Mouse (Mus musculus) right cerebral cortex, postnatal 14 days (tissue): ENCODE measurements at regions not wholly inside any gene's neighbourhood (a gene's known extent, or its start where the extent isn't known, plus 50 kb on each side); places are given as distances from the start of the nearest gene placed in this dataset.

Experiments used
- DNase-seq: peaks from one replicate; pipeline ENCODE4 v3.0.0; 2022

DNA sequence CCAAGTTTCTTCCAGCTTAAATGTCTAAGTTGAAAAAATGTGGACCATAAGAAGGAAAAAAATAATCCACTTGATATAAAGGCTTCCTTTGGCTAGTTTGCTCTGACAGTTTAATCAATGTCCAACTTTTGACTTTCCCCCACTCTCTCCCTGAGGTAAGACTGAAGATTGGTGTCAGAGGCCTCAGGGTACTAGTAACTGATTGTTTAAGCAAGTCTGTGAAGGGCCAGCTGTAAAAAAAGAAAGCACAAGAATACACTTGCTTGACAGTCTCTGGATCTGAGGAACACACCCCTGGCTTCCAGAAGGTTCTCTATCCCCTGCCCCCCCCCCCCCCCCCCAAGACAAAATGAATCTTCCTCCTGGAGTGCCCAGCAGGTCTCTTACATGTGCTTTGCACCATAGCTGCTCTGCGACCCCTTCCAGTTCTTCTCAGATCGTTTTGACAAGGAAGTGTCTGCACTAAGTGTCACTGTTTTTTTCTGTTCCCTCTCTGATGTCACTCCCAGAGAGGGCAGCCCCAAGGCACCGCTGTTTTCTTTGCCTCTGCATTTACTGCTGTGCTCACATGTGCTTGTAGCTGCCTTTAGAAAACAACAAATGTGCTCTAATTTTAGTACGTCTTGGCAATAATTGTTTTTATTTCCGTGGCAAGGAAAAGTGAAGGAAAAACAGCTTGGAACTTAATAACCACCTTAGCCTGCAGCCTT is 462.1 kb upstream of the Nr2f2 start:
- DNase-seq = no peak

DNA sequence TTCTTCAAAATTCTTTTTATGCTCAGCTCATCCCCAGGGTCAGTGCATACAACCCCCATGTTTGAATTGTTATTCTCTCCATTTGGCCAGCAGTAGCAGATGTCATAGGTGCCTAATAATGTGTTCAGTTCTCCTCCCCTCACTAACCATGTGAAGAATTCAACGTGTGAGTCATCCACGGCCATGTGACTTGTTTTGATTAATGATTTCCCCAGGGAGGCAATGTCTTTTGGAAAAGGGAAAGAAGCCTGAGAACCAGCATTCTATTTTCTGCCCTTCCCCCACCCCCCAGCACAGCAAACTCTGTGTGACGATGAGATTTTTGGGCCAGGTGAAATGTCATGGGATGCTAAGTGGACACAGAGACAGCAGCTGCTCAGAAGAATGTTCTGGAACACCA is 459.5 kb upstream of the Nr2f2 start:
- DNase-seq = no peak

GRCm38 (mm10) chr7:70823020-70823419 is 456.5 kb upstream of the Nr2f2 start:
- no peak for DNase-seq

DNA sequence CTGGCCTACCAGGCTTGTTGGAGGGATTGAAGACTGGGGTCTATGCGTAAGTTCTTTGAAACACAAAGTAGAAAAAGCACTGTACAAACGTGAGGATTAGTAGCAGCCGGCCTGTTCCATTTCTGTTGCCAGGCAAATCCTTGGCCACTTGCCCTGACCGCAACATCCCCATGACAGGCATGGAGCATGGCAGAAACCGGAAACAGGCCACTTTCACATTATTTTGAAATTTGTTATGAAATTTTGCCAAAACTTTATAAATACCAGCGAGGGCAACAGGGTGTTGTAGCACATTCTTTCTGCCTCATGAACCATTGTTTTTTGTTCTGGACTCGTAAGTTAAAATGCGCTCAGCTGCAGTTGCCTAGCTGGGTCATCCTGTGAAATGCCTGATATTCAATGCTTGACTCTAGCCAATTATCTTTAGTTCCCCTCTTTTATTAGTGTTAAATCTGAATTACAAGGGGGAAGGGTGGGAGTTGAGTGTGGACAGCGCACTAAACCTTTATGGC is 455.8 kb upstream of the Nr2f2 start:
- peak; percentile 11 for DNase-seq

DNA sequence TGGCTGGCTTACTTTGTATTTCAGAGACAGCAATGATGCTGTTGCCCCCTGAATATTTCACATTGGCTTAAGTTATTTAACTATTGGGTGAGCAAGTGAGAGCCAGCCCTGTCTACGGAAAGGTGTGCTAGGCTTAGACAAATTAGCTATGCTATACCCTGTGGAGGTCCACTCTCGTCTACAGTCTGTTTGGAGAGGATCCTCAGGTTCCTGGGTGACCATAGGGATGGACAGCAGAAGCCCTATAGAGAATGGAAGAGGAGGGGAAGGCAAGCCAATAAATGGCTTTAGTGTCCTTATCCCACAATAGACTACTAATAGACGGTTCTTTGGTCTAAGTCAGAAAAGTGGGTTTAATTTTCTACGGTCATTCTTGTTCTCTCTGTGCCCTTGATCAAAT is 455.3 kb upstream of the Nr2f2 start:
- no peak for DNase-seq

DNA sequence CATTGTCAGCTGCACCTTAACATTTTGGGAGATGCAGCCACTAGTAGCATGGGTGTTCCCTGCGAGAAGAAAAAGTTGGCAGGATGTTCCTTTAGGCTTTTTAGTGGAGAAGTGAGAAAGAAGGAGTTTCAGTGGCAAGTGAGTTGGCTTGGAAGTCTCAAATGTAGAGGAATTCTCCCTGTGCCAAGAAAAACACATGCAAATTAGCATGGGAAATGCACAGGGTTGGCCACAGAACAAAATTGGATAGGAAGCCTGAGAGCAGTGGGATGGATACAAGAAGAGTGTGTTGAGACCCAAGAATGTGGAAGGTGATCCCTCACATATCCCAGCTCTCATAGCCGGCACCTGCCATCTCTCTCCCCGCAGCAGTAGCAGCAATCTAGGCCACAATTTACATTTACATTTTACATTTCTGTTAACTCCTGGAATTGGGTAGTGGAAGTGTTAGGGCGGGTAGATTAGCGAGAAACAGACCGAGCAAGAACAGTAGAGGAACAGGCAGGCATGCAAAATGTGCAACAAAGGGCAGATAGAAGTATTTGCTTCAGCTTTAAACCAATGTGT is 450.9 kb upstream of the Nr2f2 start:
- DNase-seq = no peak

- no peak for DNase-seq
These were observed 447.9 kb upstream of the Nr2f2 start for GRCm38 (mm10) chr7:70814391-70814790.

- no peak for DNase-seq
These were observed 446.6 kb upstream of the Nr2f2 start for GRCm38 (mm10) chr7:70813101-70813500.

DNA sequence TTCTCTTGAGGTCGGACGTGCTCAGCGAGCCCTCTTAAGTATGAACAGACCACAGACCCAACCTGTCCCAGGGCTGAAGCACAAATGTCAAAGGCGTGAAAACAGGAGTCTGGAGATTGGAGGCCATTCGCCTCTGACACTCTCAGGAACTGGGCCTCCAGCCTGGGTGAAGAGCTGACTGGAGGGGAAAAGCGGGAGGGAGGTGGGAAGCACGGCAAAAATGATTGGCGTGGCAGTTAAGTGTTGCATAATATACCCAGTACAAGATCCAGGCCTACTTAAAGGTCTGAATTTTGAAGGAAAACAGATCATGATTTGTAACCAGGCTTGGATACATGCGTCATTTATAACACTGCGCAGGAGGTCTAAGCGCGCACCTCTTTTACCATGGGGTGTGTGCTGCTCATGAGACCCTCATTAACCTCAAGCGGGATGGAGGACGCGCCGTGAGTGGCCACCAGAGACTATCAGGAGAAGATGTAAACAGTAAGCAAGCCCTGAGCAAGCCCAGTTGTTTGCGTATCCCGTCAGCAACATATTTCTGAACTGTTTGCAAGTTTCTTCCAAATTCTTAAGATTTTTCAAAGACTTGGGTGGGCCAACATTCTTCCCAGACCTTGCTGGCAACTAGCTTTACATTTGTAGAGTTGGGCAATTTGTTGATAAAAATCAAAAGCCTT is 444.0 kb upstream of the Nr2f2 start:
- DNase-seq = no peak

DNA sequence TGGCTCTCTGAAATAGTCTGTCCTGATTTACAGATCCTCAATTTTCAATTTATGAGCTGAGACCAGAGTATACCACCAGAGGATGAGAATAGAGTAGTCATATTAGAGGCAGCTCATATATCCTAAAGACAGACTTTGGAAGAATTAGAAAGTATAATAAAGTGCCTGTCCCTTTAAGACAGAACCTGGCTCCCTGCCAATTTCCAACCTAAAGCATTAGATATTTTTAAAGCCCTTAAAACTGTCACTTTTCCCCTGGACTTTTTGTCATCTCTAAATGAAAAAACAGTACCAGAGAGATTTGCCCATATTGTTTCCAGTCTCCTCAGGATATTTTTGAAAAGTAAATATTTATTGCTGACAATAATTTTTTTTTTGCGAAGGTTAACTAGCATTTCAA is 437.7 kb upstream of the Nr2f2 start:
- DNase-seq = no peak

- no peak for DNase-seq
These were observed 433.4 kb upstream of the Nr2f2 start for GRCm38 (mm10) chr7:70799976-70800375.

DNA sequence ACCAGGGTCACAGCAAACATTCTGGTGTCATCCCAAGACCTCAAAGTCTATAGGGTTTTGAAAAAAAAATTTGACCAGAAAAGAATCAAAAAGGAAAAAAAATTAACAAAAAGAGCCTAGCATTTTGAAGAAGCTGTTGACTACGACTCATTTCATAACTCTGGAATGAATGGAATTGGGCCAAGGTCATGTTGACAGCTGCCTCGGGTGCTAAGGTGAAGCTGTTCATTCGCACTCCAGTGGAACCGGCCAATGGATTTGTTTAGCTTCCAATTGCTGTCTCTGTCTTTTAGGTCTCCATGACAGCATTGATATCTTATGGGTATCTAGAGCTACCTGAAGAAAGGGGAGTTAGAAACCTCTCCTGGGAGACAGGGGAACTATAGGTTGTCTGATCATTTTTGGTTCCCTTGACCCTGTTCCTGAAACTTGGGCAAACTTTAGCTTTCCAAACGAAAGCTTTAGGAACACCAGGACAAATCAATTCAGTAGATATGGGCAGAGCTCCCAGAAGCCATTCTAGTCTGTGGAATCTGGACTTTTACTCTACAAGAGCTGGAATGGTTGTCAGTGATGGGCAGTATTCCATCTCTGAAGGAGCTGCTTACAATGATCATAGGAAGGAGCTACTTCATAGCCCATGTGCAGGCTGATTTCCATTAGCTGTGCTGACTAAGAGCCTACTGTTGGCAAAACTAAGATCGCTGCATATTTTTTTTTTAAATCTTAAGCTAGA is 432.7 kb upstream of the Nr2f2 start:
- DNase-seq = no peak

- no peak for DNase-seq
These were observed 429.7 kb upstream of the Nr2f2 start for GRCm38 (mm10) chr7:70796038-70796760.

- DNase-seq = no peak
These were observed 422.6 kb upstream of the Nr2f2 start for GRCm38 (mm10) chr7:70788902-70789796.

DNA sequence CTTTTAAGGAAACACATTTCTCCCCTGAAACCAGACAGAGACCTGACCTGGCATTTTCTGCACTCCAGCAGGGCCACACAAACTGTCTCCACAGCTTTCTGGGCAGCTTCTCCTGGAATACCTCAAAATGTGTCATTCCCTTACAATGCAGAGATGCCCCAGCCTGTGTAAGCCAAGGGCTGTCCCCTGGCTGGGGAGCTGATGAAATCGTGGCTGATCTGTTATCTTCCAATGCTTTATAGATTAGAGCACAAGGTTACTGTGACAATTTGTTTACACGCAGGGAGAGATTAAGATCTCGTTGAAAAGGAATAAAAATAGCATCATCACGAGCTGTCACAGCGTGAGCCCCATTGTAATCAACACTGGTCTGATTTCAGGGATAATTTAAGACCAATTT is 421.4 kb upstream of the Nr2f2 start:
- no peak for DNase-seq

- no peak for DNase-seq
These were observed 414.3 kb upstream of the Nr2f2 start for GRCm38 (mm10) chr7:70780742-70781332.

GRCm38 (mm10) chr7:70777763-70778162 is 411.2 kb upstream of the Nr2f2 start:
- no peak for DNase-seq

- no peak for DNase-seq
These were observed 403.1 kb upstream of the Nr2f2 start for GRCm38 (mm10) chr7:70769655-70770054.

DNA sequence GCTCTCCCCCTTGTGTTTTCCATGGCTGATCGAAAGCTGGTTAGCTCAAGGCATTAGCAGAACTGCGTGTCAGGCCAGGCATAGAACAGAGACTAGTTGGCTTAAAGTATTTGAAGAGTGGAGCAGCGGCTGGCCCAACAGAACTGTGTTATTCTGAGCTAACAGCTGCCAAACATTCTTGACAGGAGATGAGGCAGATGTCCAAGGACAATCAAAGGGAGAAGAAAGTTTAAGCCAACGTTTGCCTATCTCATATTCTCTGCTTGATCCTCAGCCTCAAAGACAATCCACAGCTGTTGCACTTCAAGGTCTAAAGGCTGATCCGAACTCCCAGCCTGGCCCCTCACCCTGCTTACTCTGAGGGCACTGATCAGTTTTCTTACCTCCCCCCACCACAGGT is 401.2 kb upstream of the Nr2f2 start:
- DNase-seq = no peak

DNA sequence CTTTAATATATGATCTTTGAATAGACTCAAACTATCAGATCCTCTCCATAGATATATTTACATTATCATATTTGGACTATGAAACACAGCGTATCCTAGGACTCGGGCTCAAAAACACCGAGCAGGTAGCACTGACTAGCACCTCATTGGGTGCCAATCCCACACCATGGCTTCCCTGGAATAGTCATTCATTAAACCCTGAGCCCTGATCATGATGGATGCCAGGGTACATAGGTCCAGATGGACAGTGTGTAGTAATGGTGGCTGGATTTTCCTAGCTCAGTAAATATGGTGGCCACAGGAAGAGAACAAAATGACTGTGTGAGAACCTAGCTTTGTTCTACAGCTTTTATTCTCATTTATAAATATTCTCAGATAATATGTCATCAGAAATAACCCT is 390.1 kb upstream of the Nr2f2 start:
- DNase-seq = no peak

DNA sequence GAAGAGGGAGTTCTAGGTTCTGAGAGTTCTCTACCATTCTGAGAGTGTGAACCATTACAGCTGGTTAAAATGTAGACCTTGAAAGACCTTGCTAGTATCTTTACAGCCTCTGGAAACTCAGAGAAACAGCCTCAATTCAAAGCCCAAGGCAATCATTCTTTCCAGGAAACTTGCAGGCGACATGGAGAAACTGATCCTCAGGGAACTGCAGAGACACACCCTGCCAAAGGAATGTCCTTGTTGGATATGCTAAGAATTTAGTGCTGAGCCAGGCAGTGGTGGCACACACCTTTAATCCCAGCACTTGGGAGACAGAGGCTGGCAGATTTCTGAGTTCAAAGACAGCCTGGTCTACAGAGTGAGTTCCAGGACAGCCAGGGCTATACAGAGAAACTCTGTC is 388.3 kb upstream of the Nr2f2 start:
- no peak for DNase-seq
